Mouse (Mus musculus): ENCODE results near the gene Add3. TPM values are rescaled to one million over a fixed set of nuclear protein-coding genes. Genes with fewer than 3 reads are reported as not detected.

The Add3 gene
- polyA plus RNA-seq (2012; rRNA removed; ENCODE audit: low replicate concordance) = 9.9 and 13.8 TPM in 2 replicates

DNA sequence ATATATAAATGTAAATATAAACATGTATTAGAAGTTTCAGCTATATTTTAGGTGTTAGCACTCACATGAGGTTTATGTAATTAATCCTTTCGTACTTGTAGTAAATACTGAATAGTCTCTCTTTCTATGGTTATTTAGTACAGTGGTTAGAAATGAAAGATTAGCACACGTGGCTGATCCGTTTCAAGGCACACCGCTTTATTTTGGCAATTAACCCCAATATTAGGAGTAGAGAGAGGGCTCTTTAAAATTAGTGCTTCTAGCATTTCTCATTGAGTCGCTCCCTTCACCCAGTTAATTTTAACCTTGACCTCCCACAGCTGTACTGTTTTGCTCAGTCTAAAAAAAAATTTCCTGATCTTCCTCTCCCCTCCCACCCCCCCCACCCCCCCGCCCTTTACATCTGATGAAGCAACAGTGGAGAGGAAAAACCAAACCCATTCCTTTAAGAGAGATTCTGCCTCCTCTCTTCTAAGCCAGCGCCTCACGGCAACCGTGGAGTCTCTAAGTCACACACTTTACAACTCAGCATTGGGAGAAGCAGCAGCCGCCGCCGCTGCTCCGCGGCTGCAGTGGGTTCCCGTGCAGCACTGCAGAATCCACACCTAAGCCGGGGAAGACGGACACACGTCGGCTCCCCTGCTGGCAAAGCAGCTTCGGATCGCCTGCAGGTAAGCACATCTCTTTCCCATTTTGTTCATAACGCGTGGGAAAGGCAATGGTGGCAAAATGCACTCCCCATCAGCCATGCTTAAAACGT, at the start of gene Add3:
TSS of gene Add3 (plus strand) at position 400 of the 760 bp plus-strand sequence.

Other genes with a start within 250 kb of the Add3 start
- gene Xpnpep1, start 100.2 kb upstream of the Add3 start, polyA plus RNA-seq (2012; rRNA removed; ENCODE audit: low replicate concordance) = 120 and 287 TPM in 2 replicates
- gene Mxi1, start 170.1 kb downstream of the Add3 start, polyA plus RNA-seq (2012; rRNA removed; ENCODE audit: low replicate concordance) = 20.6 and 57.9 TPM in 2 replicates
- gene Gm10197, start 231.3 kb downstream of the Add3 start, polyA plus RNA-seq (2012; rRNA removed; ENCODE audit: low replicate concordance) = not detected in 2 replicates

Measured in duodenum, adult 2 months (tissue).